Mouse (Mus musculus) bone marrow macrophage, adult 2 months (primary cell): ENCODE measurements around the gene Olfr543. TPM values are rescaled to one million over a fixed set of nuclear protein-coding genes. Genes with fewer than 3 reads are reported as not detected.
"Not testable (repeated sequence)": the region's sequence is repeated elsewhere in the genome, so short reads cannot be mapped to it uniquely, and the experiment has no call there.

Experiments used
- H3K27ac ChIP-seq: 2 replicates; pipeline ENCODE4 v1.5.1; 2012; ENCODE audit warnings: low read depth, low read length; ENCODE audit not compliant: insufficient read depth
- H3K4me1 ChIP-seq: 2 replicates; pipeline ENCODE4 v1.6.1; 2012; ENCODE audit warnings: low read length; ENCODE audit not compliant: control insufficient read depth, insufficient read depth
- H3K4me3 ChIP-seq: 2 replicates; pipeline ENCODE4 v1.5.1; 2012; ENCODE audit warnings: mild to moderate bottlenecking, low read length, moderate library complexity; ENCODE audit not compliant: insufficient read depth
- CTCF ChIP-seq: IDR thresholded peaks from 2 replicates; pipeline ENCODE4 v1.5.1; 2012; ENCODE audit warnings: low read depth, mild to moderate bottlenecking, low read length, moderate library complexity
- POLR2A ChIP-seq: IDR thresholded peaks from 2 replicates; pipeline ENCODE4 v1.6.1; 2012; ENCODE audit warnings: mild to moderate bottlenecking, low read depth, low read length, borderline replicate concordance
- polyA plus RNA-seq: library from polyadenylated mRNA; stranded (reverse); fragments of >200 nt; gene quantifications from 2 replicates; pipeline ENCODE4 v1.2.4, GENCODE M21; 2012; ENCODE audit not compliant: missing spikeins, insufficient read depth, insufficient read length

The Olfr543 gene
- polyA plus RNA-seq, 1 experiment, result not detected

- no peak overlapping the region for H3K4me3 ChIP-seq
- TF ChIP-seq CTCF (peak; percentile 30; the same call in 1 of the 2 replicates), POLR2A (no peak)
- H3K27ac ChIP-seq, result no peak overlapping the region
- H3K4me1 ChIP-seq, result no peaks in the 10 kb centered on the region
Measured at GRCm38 (mm10) chr7:102506848-102507247, 25.4 kb upstream of the Olfr543 start.

- TF ChIP-seq CTCF (no peak), POLR2A (no peak)
- H3K4me3 ChIP-seq, result no peak overlapping the region
- H3K4me1 ChIP-seq, result no peaks in the 10 kb centered on the region
- H3K27ac ChIP-seq, result no peak overlapping the region
Measured at GRCm38 (mm10) chr7:102501986-102502385, 20.5 kb upstream of the Olfr543 start.

- no peak within 1 kb of the TSS for H3K4me3 ChIP-seq
- no peak within 1 kb of the TSS for H3K27ac ChIP-seq
- TF ChIP-seq POLR2A, result no peak
- no peak for TF ChIP-seq CTCF
- no peaks in the 10 kb centered on the region for H3K4me1 ChIP-seq
Measured at GRCm38 (mm10) chr7:102499473-102499872, 18.0 kb upstream of the Olfr543 start, which contains the start of gene Olfr545. Gene Olfr545 (minus strand): TSS chr7:102499573.

- H3K4me1 ChIP-seq, H3K27ac ChIP-seq, H3K4me3 ChIP-seq: not testable (repeated sequence)
Measured at GRCm38 (mm10) chr7:102494416-102494815, 12.9 kb upstream of the Olfr543 start.

- no peaks in the 10 kb centered on the region for H3K4me1 ChIP-seq
- TF ChIP-seq POLR2A, result no peak
- TF ChIP-seq CTCF, result no peak
- H3K27ac ChIP-seq, result no peak within 1 kb of the TSS
- H3K4me3 ChIP-seq, result no peak within 1 kb of the TSS
Measured at GRCm38 (mm10) chr7:102488161-102488560, 6.7 kb upstream of the Olfr543 start, which contains the start of gene Olfr544. Gene Olfr544 (minus strand): TSS chr7:102488313.

- no peak for TF ChIP-seq CTCF
- TF ChIP-seq POLR2A, result no peak
- Histone ChIP-seq H3K4me3 (no peak overlapping the region), H3K4me1 (no peaks in the 10 kb centered on the region), H3K27ac (no peak overlapping the region)
Measured at GRCm38 (mm10) chr7:102486105-102486504, 4.6 kb upstream of the Olfr543 start.

GRCm38 (mm10) chr7:102484766-102485165, 3.3 kb upstream of the Olfr543 start:
- H3K4me3 ChIP-seq, H3K4me1 ChIP-seq, H3K27ac ChIP-seq: not testable (repeated sequence)

- H3K4me3 ChIP-seq, result no peak overlapping the region
- H3K27ac ChIP-seq, result no peak overlapping the region
- TF ChIP-seq CTCF (no peak), POLR2A (no peak)
- peaks cover 8% of the 10 kb centered on the region for H3K4me1 ChIP-seq
Measured at GRCm38 (mm10) chr7:102483665-102484064, 2.2 kb upstream of the Olfr543 start.

GRCm38 (mm10) chr7:102480821-102481220, 658 bp downstream of the Olfr543 start:
- Histone ChIP-seq H3K4me3 (no peak overlapping the region), H3K27ac (no peak overlapping the region), H3K4me1 (peaks cover 8% of the 10 kb centered on the region)
- TF ChIP-seq POLR2A (no peak), CTCF (no peak)

GRCm38 (mm10) chr7:102479368-102480078, 2.0 kb downstream of the Olfr543 start:
- no peak overlapping the region for H3K27ac ChIP-seq
- H3K4me3 ChIP-seq, result no peak overlapping the region
- no peak for TF ChIP-seq CTCF
- H3K4me1 ChIP-seq, result peaks cover 8% of the 10 kb centered on the region

GRCm38 (mm10) chr7:102478926-102479325, 2.6 kb downstream of the Olfr543 start:
- no peak overlapping the region for H3K27ac ChIP-seq
- TF ChIP-seq CTCF, result no peak
- TF ChIP-seq POLR2A, result no peak
- peaks cover 8% of the 10 kb centered on the region for H3K4me1 ChIP-seq
- no peak overlapping the region for H3K4me3 ChIP-seq
